Mouse (Mus musculus) testis, adult 2 months (tissue): ENCODE results near the gene Hsh2d. TPM values are rescaled to one million over a fixed set of nuclear protein-coding genes. Genes with fewer than 3 reads are reported as not detected.

Source experiments
- H3K27ac ChIP-seq: fragments of 200-500 bp; 2 replicates; pipeline ENCODE4 v1.5.1; 2012; ENCODE audit warnings: low read depth, low read length; ENCODE audit not compliant: control insufficient read depth, insufficient read depth
- H3K27me3 ChIP-seq: fragments of 200-500 bp; 2 replicates; pipeline ENCODE4 v1.6.1; 2012; ENCODE audit warnings: mild to moderate bottlenecking, low read length, moderate library complexity; ENCODE audit not compliant: control insufficient read depth, insufficient read depth
- H3K36me3 ChIP-seq: fragments of 200-500 bp; 2 replicates; pipeline ENCODE4 v1.6.1; 2012; ENCODE audit warnings: mild to moderate bottlenecking, low read length; ENCODE audit not compliant: control insufficient read depth, insufficient read depth
- H3K4me1 ChIP-seq: fragments of 200-500 bp; 2 replicates; pipeline ENCODE4 v1.6.1; 2012; ENCODE audit warnings: low read length; ENCODE audit not compliant: control insufficient read depth, insufficient read depth
- H3K4me3 ChIP-seq: fragments of 200-500 bp; 2 replicates; pipeline ENCODE4 v1.5.1; 2012; ENCODE audit warnings: low read depth, mild to moderate bottlenecking, low read length, moderate library complexity, mixed read lengths; ENCODE audit not compliant: control insufficient read depth
- CTCF ChIP-seq: fragments of 200-500 bp; IDR thresholded peaks from 2 replicates; pipeline ENCODE4 v1.5.1; 2012; ENCODE audit warnings: low read depth, mild to moderate bottlenecking, inconsistent platforms, low read length, moderate library complexity; ENCODE audit not compliant: control insufficient read depth, insufficient read depth, insufficient replicate concordance
- POLR2A ChIP-seq: fragments of 200-500 bp; IDR thresholded peaks from 2 replicates; pipeline ENCODE4 v1.6.1; 2012; ENCODE audit warnings: low read depth, mild to moderate bottlenecking, inconsistent platforms, low read length, moderate library complexity; ENCODE audit not compliant: control insufficient read depth
- polyA plus RNA-seq: library from polyadenylated mRNA; depleted of rRNA; stranded (reverse); fragments of >200 nt; gene quantifications from 2 replicates; pipeline ENCODE4 v1.2.3, GENCODE M21; 2012

Gene Hsh2d
- polyA plus RNA-seq, 1 experiment: 0.31 TPM

DNA sequence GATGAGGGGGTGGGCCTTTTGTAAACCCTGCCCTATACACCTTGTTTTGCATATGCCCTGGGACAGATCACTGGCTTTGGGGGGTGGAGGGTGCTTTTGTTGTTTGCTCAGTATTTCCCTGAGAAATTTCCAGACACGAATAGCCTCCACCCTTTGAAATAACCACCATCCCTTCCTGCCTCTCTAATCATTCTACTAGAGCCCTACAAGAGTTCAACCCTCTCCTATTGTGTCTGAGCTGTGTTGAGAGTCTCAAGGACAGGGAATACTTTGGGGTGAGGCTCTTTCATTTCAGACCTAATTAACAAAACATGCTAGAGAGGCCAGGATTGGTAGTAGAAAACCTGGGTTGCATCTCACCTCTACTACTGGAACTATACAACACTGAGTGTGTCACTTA is 40.4 kb upstream of the Hsh2d start:
- H3K4me3 ChIP-seq: no peak overlapping the region
- H3K27me3 ChIP-seq: no peaks in the 10 kb centered on the region
- H3K27ac ChIP-seq: no peak overlapping the region
- H3K36me3 ChIP-seq: no peaks in the 10 kb centered on the region
- TF ChIP-seq CTCF: no peak
- TF ChIP-seq POLR2A: no peak
- no peaks in the 10 kb centered on the region for H3K4me1 ChIP-seq

GRCm38 (mm10) chr8:72151418-72152078 is 37.9 kb upstream of the Hsh2d start:
- Histone ChIP-seq H3K4me3 (no peak overlapping the region), H3K36me3 (no peaks in the 10 kb centered on the region), H3K27ac (no peak overlapping the region), H3K4me1 (no peaks in the 10 kb centered on the region), H3K27me3 (no peaks in the 10 kb centered on the region)
- no peak for TF ChIP-seq CTCF
- TF ChIP-seq POLR2A: no peak

- no peaks in the 10 kb centered on the region for H3K36me3 ChIP-seq
- TF ChIP-seq POLR2A (no peak), CTCF (no peak)
- H3K4me1 ChIP-seq: no peaks in the 10 kb centered on the region
- no peak overlapping the region for H3K4me3 ChIP-seq
- H3K27ac ChIP-seq: no peak overlapping the region
- no peaks in the 10 kb centered on the region for H3K27me3 ChIP-seq
Measured at GRCm38 (mm10) chr8:72153382-72153781, 36.1 kb upstream of the Hsh2d start.

GRCm38 (mm10) chr8:72158096-72158495 is 31.3 kb upstream of the Hsh2d start:
- Histone ChIP-seq H3K27me3 (no peaks in the 10 kb centered on the region), H3K4me3 (no peak overlapping the region), H3K36me3 (no peaks in the 10 kb centered on the region), H3K4me1 (peaks cover 12% of the 10 kb centered on the region), H3K27ac (no peak overlapping the region)
- TF ChIP-seq CTCF (no peak), POLR2A (no peak)

DNA sequence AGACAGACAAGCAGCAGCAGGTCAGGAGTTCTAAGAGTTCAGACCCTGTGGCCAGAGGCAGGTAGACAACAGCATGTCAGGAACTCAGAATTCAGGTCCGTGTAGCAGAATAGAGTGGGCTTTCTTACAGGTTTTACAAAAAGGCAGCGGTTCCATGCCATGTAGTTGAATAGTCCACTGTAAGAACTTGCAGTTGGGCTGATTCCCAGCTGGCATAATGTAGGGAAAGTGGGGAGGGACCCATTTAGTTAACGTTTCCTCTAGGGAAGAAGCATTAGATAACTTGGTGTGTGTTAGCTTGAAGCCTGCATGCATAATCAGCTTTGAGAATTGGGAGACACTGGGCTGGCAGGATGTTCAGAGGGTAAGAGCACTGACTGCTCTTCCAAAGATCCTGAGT is 30.7 kb upstream of the Hsh2d start:
- Histone ChIP-seq H3K27me3 (no peaks in the 10 kb centered on the region), H3K4me1 (peaks cover 12% of the 10 kb centered on the region), H3K4me3 (no peak overlapping the region), H3K27ac (no peak overlapping the region), H3K36me3 (no peaks in the 10 kb centered on the region)
- TF ChIP-seq POLR2A: no peak
- no peak for TF ChIP-seq CTCF

- peak overlapping the region; percentile 100; the same call in 1 of the 2 replicates for H3K4me3 ChIP-seq
- H3K4me1 ChIP-seq: peaks cover 12% of the 10 kb centered on the region
- no peaks in the 10 kb centered on the region for H3K27me3 ChIP-seq
- TF ChIP-seq POLR2A: no peak
- TF ChIP-seq CTCF: no peak
- H3K27ac ChIP-seq: peak overlapping the region; percentile 82; the same call in 1 of the 2 replicates
- H3K36me3 ChIP-seq: no peaks in the 10 kb centered on the region
Measured at GRCm38 (mm10) chr8:72160007-72160406, 29.4 kb upstream of the Hsh2d start.

DNA sequence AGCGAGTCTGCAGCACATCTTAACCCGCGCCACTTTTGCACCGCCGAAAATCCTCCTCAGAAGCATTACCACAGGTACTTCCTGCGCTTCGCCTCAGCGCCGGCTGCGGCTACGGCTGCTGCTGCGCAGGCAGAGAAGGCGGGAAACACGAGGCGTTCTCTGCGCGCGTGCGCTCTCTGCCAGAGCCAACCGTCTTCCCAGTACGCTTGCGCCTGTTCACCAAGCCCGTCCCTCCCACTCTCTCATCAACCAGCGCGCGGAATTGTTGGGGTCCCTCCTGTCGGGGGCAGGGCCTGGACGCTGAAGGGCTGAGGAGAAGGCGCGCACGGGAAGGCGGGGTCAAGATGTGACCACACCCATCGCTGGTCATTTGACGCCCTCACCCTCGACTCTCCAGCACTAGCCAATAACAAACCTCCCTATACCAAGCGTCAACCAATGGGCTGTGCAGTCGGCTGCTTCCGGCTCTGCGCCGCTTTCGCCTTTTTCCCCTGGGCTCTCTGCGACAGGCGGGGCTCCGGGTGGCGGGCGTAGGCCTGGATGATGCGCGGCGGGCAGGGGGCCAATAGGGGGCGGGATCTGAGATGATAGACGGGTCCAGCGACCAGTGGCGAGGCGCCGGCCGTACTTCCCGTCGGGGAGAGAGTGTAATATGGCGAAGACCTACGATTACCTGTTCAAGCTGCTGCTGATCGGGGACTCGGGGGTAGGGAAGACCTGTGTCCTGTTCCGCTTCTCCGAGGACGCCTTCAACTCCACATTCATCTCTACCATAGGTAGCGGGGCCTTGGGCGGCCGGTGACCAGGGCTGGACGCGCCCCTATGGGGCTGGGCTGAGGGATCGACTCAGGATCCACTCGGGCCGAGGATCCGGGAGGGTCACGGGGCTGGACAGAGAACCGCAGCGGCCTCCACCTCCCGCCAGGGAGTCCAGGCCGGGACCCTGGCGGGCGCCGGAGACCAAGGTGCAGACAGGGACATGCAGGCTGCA is 28.4 kb upstream of the Hsh2d start, which contains the start of gene Rab8a:
Gene Rab8a (plus strand): TSS at position 494 of the 991 bp plus-strand sequence.
- peak within 1 kb of the TSS; percentile 99 for H3K27ac ChIP-seq
- no peaks in the 10 kb centered on the region for H3K27me3 ChIP-seq
- peak within 1 kb of the TSS; percentile 100 for H3K4me3 ChIP-seq
- TF ChIP-seq CTCF (no peak), POLR2A (peak; percentile 81)
- H3K36me3 ChIP-seq: no peaks in the 10 kb centered on the region
- peaks cover 12% of the 10 kb centered on the region for H3K4me1 ChIP-seq
